Mouse (Mus musculus): ENCODE measurements around the gene Parp4.

GRCm38 (mm10) chr14:56582294-56582693 is 6.9 kb downstream of the Parp4 start:
- TF ChIP-seq CTCF (IDR thresholded peaks at IDR 0.05; ENCODE audit: low read depth) (no peak), EP300 (IDR thresholded peaks at IDR 0.05; ENCODE audit: low read depth) (no peak)
